Mouse (Mus musculus) E14TG2a.4 (cell line): ENCODE measurements at regions not wholly inside any gene's neighbourhood (a gene's known extent, or its start where the extent isn't known, plus 50 kb on each side); places are given as distances from the start of the nearest gene placed in this dataset.

Source experiments
- CTCF ChIP-seq: conservative IDR thresholded peaks from 2 replicates; pipeline ENCODE4 v1.5.1; 2014; ENCODE audit warnings: low read length
- NANOG ChIP-seq: IDR thresholded peaks from 2 replicates; pipeline ENCODE4 v1.6.1; 2014; ENCODE audit warnings: borderline replicate concordance, low read length, mixed read lengths
- POU5F1 ChIP-seq: IDR thresholded peaks from 2 replicates; pipeline ENCODE4 v1.6.1; 2014; ENCODE audit warnings: low read length, borderline replicate concordance

- TF ChIP-seq CTCF (no peak), NANOG (no peak), POU5F1 (no peak)
Observed at GRCm38 (mm10) chr10:91686082-91686618, 505.0 kb upstream of the Tmpo start.
